Mouse (Mus musculus) megakaryocyte, embryonic 14.5 days (primary cell): ENCODE results near the gene Ankrd34a.

ENCODE experiments used
- FLI1 ChIP-seq: IDR thresholded peaks from 2 replicates; pipeline ENCODE4 v1.6.1; 2012; ENCODE audit warnings: low read length, inconsistent platforms, mixed read lengths
- GATA1 ChIP-seq: IDR thresholded peaks from 3 replicates; pipeline ENCODE4 v1.6.1; 2012; ENCODE audit warnings: mixed read lengths, low read length, inconsistent platforms, borderline replicate concordance

GRCm38 (mm10) chr3:96596855-96597254, 419 bp downstream of the Ankrd34a start:
- TF ChIP-seq GATA1 (no peak), FLI1 (no peak)
